Mouse (Mus musculus): ENCODE results near the gene Ckb. TPM values are rescaled to one million over a fixed set of nuclear protein-coding genes. Genes with fewer than 3 reads are reported as not detected.
A peak's percentile ranks its signal among the peaks of the same experiment; 100 is the strongest.
"Not testable (repeated sequence)": the region's sequence is repeated elsewhere in the genome, so short reads cannot be mapped to it uniquely, and the experiment has no call there.

Gene Ckb
- total and polyA plus RNA-seq, 2 experiments from 2014 or later = 2,405 to 3,255 TPM

GRCm38 (mm10) chr12:111664144-111664634, 7.9 kb downstream of the Ckb start:
- TF ChIP-seq CTCF (IDR thresholded peaks at IDR 0.05; ENCODE audit: low read depth) = no peak
- Histone ChIP-seq H3K4me3 (ENCODE audit: low read length) (no peak overlapping the region), H3K9ac (replicated peaks; ENCODE audit: low read length) (no peak overlapping the region), H3K4me1 (ENCODE audit: insufficient read depth, low read length) (0 out of 2 replicates have a peak, but pooled peaks cover 9% of the 10 kb centered on the region), H3K36me3 (ENCODE audit: insufficient read depth, low read length) (peaks cover 5% of the 10 kb centered on the region; the same call in 1 of the 2 replicates), H3K27ac (no peak overlapping the region), H3K4me2 (ENCODE audit: low read depth, low read length) (no peak overlapping the region), H3K9me3 (ENCODE audit: low read length) (no peaks in the 10 kb centered on the region), H3K27me3 (ENCODE audit: insufficient read depth, low read length) (no peaks in the 10 kb centered on the region)
- ATAC-seq = no peak
- DNase-seq (ENCODE audit: low spot score) = peak; percentile 25
- 49% methylated on average over 6 of the region's 6 CpGs for WGBS

GRCm38 (mm10) chr12:111663228-111664143, 8.7 kb downstream of the Ckb start:
- H3K9ac ChIP-seq (replicated peaks; ENCODE audit: low read length) = no peak overlapping the region
- no peak for DNase-seq (ENCODE audit: low spot score)

GRCm38 (mm10) chr12:111661554-111661953, 10.6 kb downstream of the Ckb start:
- not testable (repeated sequence) for H3K9ac ChIP-seq (replicated peaks; ENCODE audit: low read length); ATAC-seq; H3K27ac ChIP-seq; H3K27me3 ChIP-seq (ENCODE audit: insufficient read depth, low read length); DNase-seq (ENCODE audit: low spot score); H3K9me3 ChIP-seq (ENCODE audit: low read length); H3K4me2 ChIP-seq (ENCODE audit: low read depth, low read length); H3K4me1 ChIP-seq (ENCODE audit: insufficient read depth, low read length); H3K4me3 ChIP-seq (ENCODE audit: low read length)
- peaks cover 11% of the 10 kb centered on the region for H3K36me3 ChIP-seq (ENCODE audit: insufficient read depth, low read length)
- WGBS = 96% methylated on average over 11 of the region's 11 CpGs

More at GRCm38 (mm10) chr12:111663228-111664143, 8.7 kb downstream of the Ckb start:
- 72% methylated on average over 17 of the region's 17 CpGs for WGBS
- no peak for TF ChIP-seq CTCF (IDR thresholded peaks at IDR 0.05; ENCODE audit: low read depth)
- H3K36me3 ChIP-seq (ENCODE audit: insufficient read depth, low read length) = peaks cover 5% of the 10 kb centered on the region; the same call in 1 of the 2 replicates
- H3K4me2 ChIP-seq (ENCODE audit: low read depth, low read length) = no peak overlapping the region
- H3K4me3 ChIP-seq (ENCODE audit: low read length) = no peak overlapping the region
- H3K9me3 ChIP-seq (ENCODE audit: low read length) = no peaks in the 10 kb centered on the region
- no peaks in the 10 kb centered on the region for H3K27me3 ChIP-seq (ENCODE audit: insufficient read depth, low read length)
- no peak for ATAC-seq
- no peak overlapping the region for H3K27ac ChIP-seq
- 0 out of 2 replicates have a peak, but pooled peaks cover 2% of the 10 kb centered on the region for H3K4me1 ChIP-seq (ENCODE audit: insufficient read depth, low read length)

- ATAC-seq = no peak
- H3K36me3 ChIP-seq (ENCODE audit: insufficient read depth, low read length) = peaks cover 19% of the 10 kb centered on the region
- no peak for DNase-seq (ENCODE audit: low spot score)
- no peaks in the 10 kb centered on the region for H3K4me1 ChIP-seq (ENCODE audit: insufficient read depth, low read length)
- no peak overlapping the region for H3K4me2 ChIP-seq (ENCODE audit: low read depth, low read length)
- no peak overlapping the region for H3K27ac ChIP-seq
- WGBS = 81% methylated on average over 1 of the region's 1 CpGs
- H3K27me3 ChIP-seq (ENCODE audit: insufficient read depth, low read length) = no peaks in the 10 kb centered on the region
- H3K9me3 ChIP-seq (ENCODE audit: low read length) = no peaks in the 10 kb centered on the region
- H3K9ac ChIP-seq (replicated peaks; ENCODE audit: low read length) = no peak overlapping the region
- H3K4me3 ChIP-seq (ENCODE audit: low read length) = no peak overlapping the region
- TF ChIP-seq CTCF (IDR thresholded peaks at IDR 0.05; ENCODE audit: low read depth) = no peak
Observed at GRCm38 (mm10) chr12:111660628-111661027, 11.5 kb downstream of the Ckb start.

GRCm38 (mm10) chr12:111659331-111659730, 12.8 kb downstream of the Ckb start:
- Histone ChIP-seq H3K4me2 (ENCODE audit: low read depth, low read length) (no peak overlapping the region), H3K9me3 (ENCODE audit: low read length) (no peaks in the 10 kb centered on the region), H3K27me3 (ENCODE audit: insufficient read depth, low read length) (no peaks in the 10 kb centered on the region), H3K9ac (replicated peaks; ENCODE audit: low read length) (no peak overlapping the region), H3K4me1 (ENCODE audit: insufficient read depth, low read length) (no peaks in the 10 kb centered on the region), H3K36me3 (ENCODE audit: insufficient read depth, low read length) (peaks cover 25% of the 10 kb centered on the region), H3K27ac (no peak overlapping the region), H3K4me3 (ENCODE audit: low read length) (no peak overlapping the region)
- TF ChIP-seq CTCF (IDR thresholded peaks at IDR 0.05; ENCODE audit: low read depth) = no peak
- 94% methylated on average over 4 of the region's 4 CpGs for WGBS
- DNase-seq (ENCODE audit: low spot score) (no peak), ATAC-seq (no peak)

- no peak overlapping the region for H3K27ac ChIP-seq
- H3K36me3 ChIP-seq (ENCODE audit: insufficient read depth, low read length) = peaks cover 34% of the 10 kb centered on the region
- no peak for DNase-seq (ENCODE audit: low spot score)
- no peak for ATAC-seq
- H3K4me3 ChIP-seq (ENCODE audit: low read length) = no peak overlapping the region
- no peaks in the 10 kb centered on the region for H3K27me3 ChIP-seq (ENCODE audit: insufficient read depth, low read length)
- no peak overlapping the region for H3K4me2 ChIP-seq (ENCODE audit: low read depth, low read length)
- H3K4me1 ChIP-seq (ENCODE audit: insufficient read depth, low read length) = no peaks in the 10 kb centered on the region
- H3K9ac ChIP-seq (replicated peaks; ENCODE audit: low read length) = no peak overlapping the region
- H3K9me3 ChIP-seq (ENCODE audit: low read length) = no peaks in the 10 kb centered on the region
- no peak for TF ChIP-seq CTCF (IDR thresholded peaks at IDR 0.05; ENCODE audit: low read depth)
- WGBS = 82% methylated on average over 11 of the region's 11 CpGs
Observed at GRCm38 (mm10) chr12:111655695-111656094, 16.4 kb downstream of the Ckb start.

- Histone ChIP-seq H3K4me1 (ENCODE audit: insufficient read depth, low read length) (no peaks in the 10 kb centered on the region), H3K4me3 (ENCODE audit: low read length) (no peak overlapping the region), H3K36me3 (ENCODE audit: insufficient read depth, low read length) (peaks cover 39% of the 10 kb centered on the region), H3K27me3 (ENCODE audit: insufficient read depth, low read length) (no peaks in the 10 kb centered on the region), H3K4me2 (ENCODE audit: low read depth, low read length) (no peak overlapping the region), H3K9ac (replicated peaks; ENCODE audit: low read length) (no peak overlapping the region), H3K27ac (no peak overlapping the region), H3K9me3 (ENCODE audit: low read length) (no peaks in the 10 kb centered on the region)
- 30% methylated on average over 3 of the region's 3 CpGs for WGBS
- DNase-seq (ENCODE audit: low spot score) = peak; percentile 85
- peak; percentile 54; the same call in 1 of the 2 replicates for ATAC-seq
- peak; percentile 92 for TF ChIP-seq CTCF (IDR thresholded peaks at IDR 0.05; ENCODE audit: low read depth)
Observed at GRCm38 (mm10) chr12:111653434-111653833, 18.7 kb downstream of the Ckb start.

Data from hindbrain, postnatal 0 days (tissue).